Mouse (Mus musculus): ENCODE measurements around the gene Foxn3. TPM values are rescaled to one million over a fixed set of nuclear protein-coding genes. Genes with fewer than 3 reads are reported as not detected.

Gene Foxn3
- polyA plus RNA-seq, 1 experiment from 2014 or later: 75.5 TPM

GRCm38 (mm10) chr12:99510759-99511158 is 52.6 kb downstream of the Foxn3 start:
- Histone ChIP-seq H3K27me3 (ENCODE audit: control insufficient read depth, insufficient read depth, low read length) (no peaks in the 10 kb centered on the region), H3K36me3 (ENCODE audit: control insufficient read depth, insufficient read depth, low read length) (no peaks in the 10 kb centered on the region), H3K4me2 (no peak overlapping the region), H3K4me3 (ENCODE audit: low read depth, low read length) (no peak overlapping the region), H3K4me1 (ENCODE audit: control insufficient read depth, insufficient read depth, low read length) (no peaks in the 10 kb centered on the region), H3K9ac (ENCODE audit: low read depth, low read length) (no peak overlapping the region), H3K27ac (ENCODE audit: low read depth, low read length) (no peak overlapping the region), H3K9me3 (replicated peaks; ENCODE audit: control insufficient read depth, low read length) (no peaks in the 10 kb centered on the region)
- ATAC-seq (replicated peaks; ENCODE audit: insufficient number of reproducible peaks, low FRiP score, low TSS enrichment): no peak
- 47% methylated on average over 5 of the region's 5 CpGs for WGBS (ENCODE audit: insufficient replicate concordance)

GRCm38 (mm10) chr12:99502225-99502624 is 61.2 kb downstream of the Foxn3 start:
- Histone ChIP-seq H3K27ac (ENCODE audit: low read depth, low read length) (no peak overlapping the region), H3K9me3 (replicated peaks; ENCODE audit: control insufficient read depth, low read length) (no peaks in the 10 kb centered on the region), H3K9ac (ENCODE audit: low read depth, low read length) (no peak overlapping the region), H3K27me3 (ENCODE audit: control insufficient read depth, insufficient read depth, low read length) (no peaks in the 10 kb centered on the region), H3K36me3 (ENCODE audit: control insufficient read depth, insufficient read depth, low read length) (no peaks in the 10 kb centered on the region), H3K4me3 (ENCODE audit: low read depth, low read length) (no peak overlapping the region), H3K4me1 (ENCODE audit: control insufficient read depth, insufficient read depth, low read length) (no peaks in the 10 kb centered on the region), H3K4me2 (no peak overlapping the region)
- WGBS (ENCODE audit: insufficient replicate concordance): 90% methylated on average over 4 of the region's 4 CpGs
- no peak for ATAC-seq (replicated peaks; ENCODE audit: insufficient number of reproducible peaks, low FRiP score, low TSS enrichment)

GRCm38 (mm10) chr12:99498978-99499694 is 64.2 kb downstream of the Foxn3 start:
- Histone ChIP-seq H3K4me3 (ENCODE audit: low read depth, low read length) (no peak overlapping the region), H3K27me3 (ENCODE audit: control insufficient read depth, insufficient read depth, low read length) (no peaks in the 10 kb centered on the region), H3K36me3 (ENCODE audit: control insufficient read depth, insufficient read depth, low read length) (no peaks in the 10 kb centered on the region), H3K4me1 (ENCODE audit: control insufficient read depth, insufficient read depth, low read length) (no peaks in the 10 kb centered on the region), H3K9ac (ENCODE audit: low read depth, low read length) (no peak overlapping the region), H3K4me2 (no peak overlapping the region), H3K9me3 (replicated peaks; ENCODE audit: control insufficient read depth, low read length) (no peaks in the 10 kb centered on the region), H3K27ac (ENCODE audit: low read depth, low read length) (no peak overlapping the region)
- ATAC-seq (replicated peaks; ENCODE audit: insufficient number of reproducible peaks, low FRiP score, low TSS enrichment): no peak
- WGBS (ENCODE audit: insufficient replicate concordance): 68% methylated on average over 9 of the region's 9 CpGs

DNA sequence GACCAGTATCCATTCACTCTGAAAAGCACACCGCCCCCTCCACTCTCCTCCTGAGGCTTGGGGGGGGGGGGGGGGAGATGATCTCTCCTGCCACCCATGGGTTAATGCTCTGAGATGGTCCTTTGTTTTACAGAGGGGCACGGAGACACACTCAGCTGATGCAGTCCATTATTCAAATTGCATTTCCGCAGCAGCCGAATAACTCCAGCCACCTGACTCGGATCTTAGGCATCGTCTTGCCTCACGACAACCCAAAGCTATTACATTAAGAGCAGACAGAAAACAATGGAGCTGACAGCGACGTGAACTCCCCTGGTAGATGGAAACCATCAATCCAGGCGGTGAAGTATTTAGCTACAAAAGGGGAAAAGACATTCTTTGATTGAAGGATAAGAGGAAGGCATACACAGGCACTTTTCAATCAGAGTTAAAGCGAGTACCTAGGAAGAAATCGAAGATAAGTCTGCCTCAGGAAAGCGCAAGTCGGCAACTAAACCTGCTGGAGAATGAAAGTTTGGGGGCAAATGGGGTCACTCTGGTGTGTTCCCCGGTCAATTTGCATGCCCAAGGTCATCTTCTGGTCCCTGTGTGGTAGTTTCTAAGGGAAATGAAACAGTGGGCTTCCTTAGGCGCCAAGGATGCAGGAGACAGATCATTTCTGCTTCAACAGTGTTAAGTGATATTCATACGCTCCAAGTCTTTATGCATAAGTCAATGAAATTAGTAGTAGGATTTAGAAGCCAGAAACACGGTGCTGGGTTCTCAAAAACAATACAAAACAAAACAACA is 65.0 kb downstream of the Foxn3 start:
- no peak for ATAC-seq (replicated peaks; ENCODE audit: insufficient number of reproducible peaks, low FRiP score, low TSS enrichment)
- Histone ChIP-seq H3K36me3 (ENCODE audit: control insufficient read depth, insufficient read depth, low read length) (no peaks in the 10 kb centered on the region), H3K4me3 (ENCODE audit: low read depth, low read length) (no peak overlapping the region), H3K27ac (ENCODE audit: low read depth, low read length) (no peak overlapping the region), H3K4me2 (no peak overlapping the region), H3K4me1 (ENCODE audit: control insufficient read depth, insufficient read depth, low read length) (no peaks in the 10 kb centered on the region), H3K27me3 (ENCODE audit: control insufficient read depth, insufficient read depth, low read length) (no peaks in the 10 kb centered on the region), H3K9ac (ENCODE audit: low read depth, low read length) (no peak overlapping the region), H3K9me3 (replicated peaks; ENCODE audit: control insufficient read depth, low read length) (no peaks in the 10 kb centered on the region)
- whole genome bisulfite sequencing (ENCODE audit: insufficient replicate concordance): 63% methylated on average over 18 of the region's 18 CpGs

GRCm38 (mm10) chr12:99496945-99497344 is 66.4 kb downstream of the Foxn3 start:
- Histone ChIP-seq H3K4me1 (ENCODE audit: control insufficient read depth, insufficient read depth, low read length) (no peaks in the 10 kb centered on the region), H3K27ac (ENCODE audit: low read depth, low read length) (no peak overlapping the region), H3K4me3 (ENCODE audit: low read depth, low read length) (no peak overlapping the region), H3K9ac (ENCODE audit: low read depth, low read length) (no peak overlapping the region), H3K9me3 (replicated peaks; ENCODE audit: control insufficient read depth, low read length) (no peaks in the 10 kb centered on the region), H3K36me3 (ENCODE audit: control insufficient read depth, insufficient read depth, low read length) (no peaks in the 10 kb centered on the region), H3K27me3 (ENCODE audit: control insufficient read depth, insufficient read depth, low read length) (no peaks in the 10 kb centered on the region), H3K4me2 (no peak overlapping the region)
- no peak for ATAC-seq (replicated peaks; ENCODE audit: insufficient number of reproducible peaks, low FRiP score, low TSS enrichment)
- WGBS (ENCODE audit: insufficient replicate concordance): 66% methylated on average over 3 of the region's 3 CpGs

DNA sequence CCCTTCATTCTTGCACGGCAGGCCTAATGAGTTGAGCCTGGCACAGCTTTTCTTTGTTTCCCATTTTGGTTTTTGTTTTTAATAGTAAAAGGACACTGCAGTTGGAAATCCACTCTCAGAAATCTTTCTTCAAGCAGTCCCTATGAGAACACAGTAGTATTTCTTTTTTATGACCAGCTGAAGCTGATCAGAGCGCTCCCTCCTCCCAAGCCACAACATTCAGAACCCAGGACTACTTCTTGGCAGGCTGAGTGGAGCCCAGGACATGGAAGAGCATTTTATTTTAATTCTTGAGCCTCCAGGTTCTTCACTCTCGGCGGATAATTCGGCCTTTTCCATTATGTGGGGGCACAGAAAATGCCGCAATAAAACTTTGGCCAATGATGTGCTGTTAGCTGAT is 73.2 kb downstream of the Foxn3 start:
- Histone ChIP-seq H3K4me1 (ENCODE audit: control insufficient read depth, insufficient read depth, low read length) (no peaks in the 10 kb centered on the region), H3K4me3 (ENCODE audit: low read depth, low read length) (no peak overlapping the region), H3K4me2 (no peak overlapping the region), H3K9me3 (replicated peaks; ENCODE audit: control insufficient read depth, low read length) (no peaks in the 10 kb centered on the region), H3K27ac (ENCODE audit: low read depth, low read length) (no peak overlapping the region), H3K27me3 (ENCODE audit: control insufficient read depth, insufficient read depth, low read length) (no peaks in the 10 kb centered on the region), H3K9ac (ENCODE audit: low read depth, low read length) (no peak overlapping the region), H3K36me3 (ENCODE audit: control insufficient read depth, insufficient read depth, low read length) (no peaks in the 10 kb centered on the region)
- WGBS (ENCODE audit: insufficient replicate concordance): 85% methylated on average over 6 of the region's 6 CpGs
- no peak for ATAC-seq (replicated peaks; ENCODE audit: insufficient number of reproducible peaks, low FRiP score, low TSS enrichment)

GRCm38 (mm10) chr12:99489001-99489592 is 74.3 kb downstream of the Foxn3 start:
- Histone ChIP-seq H3K4me1 (ENCODE audit: control insufficient read depth, insufficient read depth, low read length) (no peaks in the 10 kb centered on the region), H3K9me3 (replicated peaks; ENCODE audit: control insufficient read depth, low read length) (no peaks in the 10 kb centered on the region), H3K9ac (ENCODE audit: low read depth, low read length) (no peak overlapping the region), H3K27me3 (ENCODE audit: control insufficient read depth, insufficient read depth, low read length) (no peaks in the 10 kb centered on the region), H3K4me3 (ENCODE audit: low read depth, low read length) (no peak overlapping the region), H3K27ac (ENCODE audit: low read depth, low read length) (no peak overlapping the region), H3K36me3 (ENCODE audit: control insufficient read depth, insufficient read depth, low read length) (no peaks in the 10 kb centered on the region), H3K4me2 (no peak overlapping the region)
- ATAC-seq (replicated peaks; ENCODE audit: insufficient number of reproducible peaks, low FRiP score, low TSS enrichment): no peak
- 75% methylated on average over 4 of the region's 4 CpGs for WGBS (ENCODE audit: insufficient replicate concordance)

DNA sequence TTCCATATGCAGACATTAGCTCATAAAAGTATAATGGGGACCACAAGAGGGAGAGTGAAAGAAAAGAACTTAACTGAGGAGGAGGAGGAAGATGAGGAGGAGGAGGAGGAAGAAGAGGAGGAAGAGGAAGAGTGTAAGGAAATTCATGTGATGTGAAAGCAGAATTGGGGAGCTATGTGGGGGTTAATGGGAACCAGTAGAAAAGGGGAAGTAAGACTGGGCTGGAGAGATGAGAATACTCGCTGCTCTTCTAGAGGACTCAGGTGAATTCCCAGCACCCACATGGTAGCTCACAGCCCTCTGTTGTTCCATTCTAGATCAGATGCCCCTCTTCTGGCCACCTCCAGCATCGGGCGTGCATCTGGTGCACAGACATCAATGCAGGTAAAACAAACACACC is 83.0 kb downstream of the Foxn3 start:
- Histone ChIP-seq H3K4me2 (no peak overlapping the region), H3K9ac (ENCODE audit: low read depth, low read length) (no peak overlapping the region)
- no peak for ATAC-seq (replicated peaks; ENCODE audit: insufficient number of reproducible peaks, low FRiP score, low TSS enrichment)

More for the DNA sequence above, 83.0 kb downstream of the Foxn3 start:
- Histone ChIP-seq H3K4me3 (ENCODE audit: low read depth, low read length) (no peak overlapping the region), H3K9me3 (replicated peaks; ENCODE audit: control insufficient read depth, low read length) (no peaks in the 10 kb centered on the region), H3K4me1 (ENCODE audit: control insufficient read depth, insufficient read depth, low read length) (no peaks in the 10 kb centered on the region), H3K36me3 (ENCODE audit: control insufficient read depth, insufficient read depth, low read length) (peaks cover 2% of the 10 kb centered on the region; the same call in 1 of the 2 replicates), H3K27ac (ENCODE audit: low read depth, low read length) (no peak overlapping the region), H3K27me3 (ENCODE audit: control insufficient read depth, insufficient read depth, low read length) (no peaks in the 10 kb centered on the region)
- WGBS (ENCODE audit: insufficient replicate concordance): 92% methylated on average over 3 of the region's 3 CpGs
